Mouse (Mus musculus) neutrophil, adult 65 days (primary cell): Measurements from ENCODE around the gene Pced1a. TPM values are rescaled to one million over a fixed set of nuclear protein-coding genes. Genes with fewer than 3 reads are reported as not detected.

Source experiments
- total RNA-seq: library from RNA; stranded (reverse); gene quantifications from 2 replicates; pipeline ENCODE4 v1.2.4, GENCODE M21; 2023

Gene Pced1a
- total RNA-seq = 14.1 and 17.0 TPM in 2 replicates

DNA sequence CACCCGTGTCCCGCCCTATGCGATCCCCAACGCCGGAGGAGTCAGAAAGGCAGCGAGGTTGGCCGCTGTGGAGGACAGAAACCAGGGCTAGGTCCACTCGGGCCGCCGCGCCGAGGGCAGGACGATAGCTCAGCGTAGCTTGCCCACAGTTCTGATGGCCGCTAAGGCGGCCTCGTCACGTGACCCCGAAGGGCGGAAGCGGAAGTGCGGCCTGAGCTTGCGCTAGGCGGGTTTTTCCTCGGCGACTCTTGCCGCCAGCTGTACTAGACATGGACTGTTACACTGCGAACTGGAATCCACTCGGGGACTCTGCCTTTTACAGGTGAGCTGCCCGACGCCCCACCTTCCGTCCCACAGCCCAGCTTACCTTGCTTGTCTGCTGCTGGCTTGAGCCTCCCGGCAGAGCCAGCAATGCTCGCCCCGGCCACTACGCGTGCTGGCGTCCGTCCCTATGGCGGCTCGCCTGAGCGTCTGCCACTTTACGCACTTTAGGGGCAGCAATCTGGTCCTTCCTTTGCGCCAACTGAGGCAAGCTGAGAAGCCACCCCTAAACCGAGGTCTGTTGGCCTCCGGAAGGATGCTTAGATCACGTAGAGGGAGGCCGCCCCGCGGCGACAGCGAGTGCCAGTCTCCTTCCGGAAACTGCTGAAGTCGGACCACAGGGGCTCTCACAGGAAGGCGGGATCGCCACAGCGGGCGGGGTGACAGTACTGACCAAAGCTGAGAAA lies at the start of gene Pced1a, which contains the start of gene Vps16:
Gene Pced1a (minus strand): TSS at position 576 of the 728 bp plus-strand sequence.
Gene Vps16 (plus strand): TSS at position 214 of the 728 bp plus-strand sequence.

DNA sequence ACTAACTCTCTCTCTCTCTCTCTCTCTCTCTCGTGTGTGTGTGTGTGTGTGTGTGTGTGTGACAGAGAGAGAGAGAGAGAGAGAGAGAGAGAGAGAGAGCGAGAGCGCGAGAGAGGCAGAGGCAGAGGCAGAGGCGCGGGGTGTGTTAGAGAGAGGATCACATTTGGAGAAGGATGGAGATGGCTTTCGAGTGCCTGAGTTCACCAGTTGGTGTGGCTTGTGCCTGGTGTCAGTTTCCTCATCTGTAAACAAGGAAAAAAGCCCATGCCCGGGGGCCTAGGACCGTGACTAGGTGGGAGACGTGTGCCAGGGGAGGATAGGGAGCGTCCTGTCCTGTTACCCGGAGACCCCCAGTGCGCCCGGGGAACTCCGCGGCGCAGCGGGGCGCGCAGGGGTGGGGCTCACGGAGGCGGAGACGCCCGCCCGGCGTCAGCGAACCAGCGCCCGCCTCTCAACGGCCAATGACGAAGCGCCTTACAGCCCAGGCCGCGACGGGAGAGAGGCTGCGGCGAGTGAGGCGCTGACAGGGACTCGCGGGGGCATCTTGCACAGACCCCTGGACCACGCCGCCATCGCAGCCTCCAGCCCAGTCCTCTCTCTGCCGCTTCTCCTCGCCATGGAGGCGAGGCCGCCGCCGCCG lies 25.4 kb upstream of the Pced1a start, which contains the start of gene Ptpra:
Gene Ptpra (plus strand): TSS at position 485 of the 640 bp plus-strand sequence.

DNA sequence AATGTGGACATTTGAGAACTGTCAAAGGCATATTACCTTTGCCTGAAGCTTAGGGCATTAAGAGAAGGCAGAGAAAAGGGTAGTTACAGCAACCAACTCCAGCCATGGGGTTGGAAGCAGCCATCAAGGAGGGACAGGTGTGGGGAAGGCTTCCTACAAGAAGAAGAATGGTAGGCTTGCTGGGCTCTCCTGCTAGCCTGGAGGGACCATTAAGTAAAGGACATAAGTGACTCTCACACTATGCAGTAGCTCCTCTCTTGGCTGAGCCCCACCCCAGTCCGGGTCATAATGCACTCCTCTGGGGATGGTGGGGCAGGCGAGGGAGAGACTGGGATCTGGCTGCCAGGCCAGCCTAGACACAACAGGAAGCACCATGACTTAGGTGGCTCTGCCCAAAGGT lies 18.3 kb downstream of the Pced1a start, which contains the start of gene Tmem239:
Gene Tmem239 (plus strand): TSS at position 301 of the 400 bp plus-strand sequence.

DNA sequence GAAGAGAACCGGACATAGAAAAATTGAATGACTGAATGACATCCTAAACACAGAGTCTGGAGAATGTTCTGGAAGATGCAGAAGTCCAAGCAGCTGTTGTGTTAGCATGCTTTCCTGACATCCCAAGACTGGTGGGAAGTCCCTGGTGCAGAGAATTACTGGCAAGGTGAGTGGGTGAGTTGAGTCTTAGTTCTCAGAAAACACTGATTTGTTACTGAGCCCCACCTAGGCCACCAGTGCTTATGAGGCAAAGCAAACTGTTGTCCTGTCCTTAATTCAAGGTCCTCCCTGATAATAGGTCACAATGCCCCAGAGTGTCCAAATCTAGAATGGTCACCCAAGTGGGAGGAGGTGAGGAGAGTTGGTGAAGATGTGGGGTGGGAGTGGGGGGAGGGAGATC lies 19.6 kb downstream of the Pced1a start, which contains the start of the genes Gm28372 and 1700020A23Rik:
Gene Gm28372 (plus strand): TSS at position 301 of the 400 bp plus-strand sequence.
Gene 1700020A23Rik (plus strand): TSS at position 321 of the 400 bp plus-strand sequence.

DNA sequence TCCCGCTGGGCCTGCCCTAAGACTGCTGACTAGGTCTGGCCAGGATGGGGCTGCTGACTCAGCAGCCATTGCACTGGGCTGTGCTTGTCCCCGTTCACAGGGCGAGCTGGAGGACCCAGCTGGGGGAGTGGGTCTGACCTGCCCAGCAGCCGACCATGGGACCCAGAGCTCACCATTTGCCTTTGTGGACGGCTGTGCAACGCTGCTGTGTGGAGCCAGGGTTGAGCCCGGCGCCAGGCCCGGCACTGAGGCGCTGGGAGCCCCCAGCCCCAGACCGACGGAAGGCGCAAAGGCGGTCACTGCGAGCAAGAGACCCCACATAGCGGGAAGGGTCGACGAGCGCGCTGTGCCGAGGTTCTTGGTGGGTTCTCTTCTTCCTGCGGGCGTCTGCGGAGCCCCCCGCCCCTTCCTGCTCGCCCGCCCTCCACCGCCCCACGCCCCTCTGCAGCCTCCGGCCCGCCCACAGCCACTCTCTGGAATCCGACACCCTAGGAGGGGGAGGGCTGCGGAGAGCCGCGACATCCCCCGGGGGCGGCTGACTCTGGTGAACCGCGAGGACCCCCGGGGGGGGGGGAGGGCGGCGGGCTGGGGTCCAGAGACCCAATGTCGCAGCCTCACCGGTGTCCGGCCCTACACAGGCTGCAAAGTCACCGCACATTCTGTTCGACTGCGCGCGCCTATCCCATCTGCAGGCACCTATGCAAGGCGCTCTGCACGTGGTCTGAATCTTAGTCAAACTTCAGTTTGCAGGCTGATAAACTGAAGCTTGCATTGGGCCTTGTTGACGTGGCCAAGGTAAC lies 27.1 kb downstream of the Pced1a start, which contains the start of gene Cpxm1:
Gene Cpxm1 (minus strand): TSS at position 389 of the 800 bp plus-strand sequence.

Other genes with a start within 250 kb of the Pced1a start
- 116 and 127 TPM in 2 replicates for gene Snrpb, start 245.3 kb downstream of the Pced1a start, total RNA-seq
- gene Tmc2, start 229.5 kb downstream of the Pced1a start, total RNA-seq = not detected in 2 replicates
- 52.8 and 95.3 TPM in 2 replicates for gene Nop56, start 150.3 kb downstream of the Pced1a start, total RNA-seq
- gene Idh3b, start 140.2 kb downstream of the Pced1a start, total RNA-seq = 38.7 and 50.2 TPM in 2 replicates
- gene Ebf4, start 129.5 kb downstream of the Pced1a start, total RNA-seq = not detected in 2 replicates
- gene Cpxm1, start 27.1 kb downstream of the Pced1a start, total RNA-seq = 0.25 and 0.66 TPM in 2 replicates
- gene Gm28372, start 19.5 kb downstream of the Pced1a start, total RNA-seq = not detected in 2 replicates
- not detected in 2 replicates for gene 1700020A23Rik, start 19.4 kb downstream of the Pced1a start, total RNA-seq
- not detected in 2 replicates for gene Tmem239, start 18.2 kb downstream of the Pced1a start, total RNA-seq
- gene Vps16, start 362 bp downstream of the Pced1a start, total RNA-seq = 53.6 and 89.6 TPM in 2 replicates
- gene Ptpra, start 25.6 kb upstream of the Pced1a start, total RNA-seq = 66.3 and 68.3 TPM in 2 replicates
- gene Mrps26, start 139.0 kb upstream of the Pced1a start, total RNA-seq = 25.8 and 25.9 TPM in 2 replicates
- not detected in 2 replicates for gene Oxt, start 151.5 kb upstream of the Pced1a start, total RNA-seq
- gene Avp, start 157.9 kb upstream of the Pced1a start, total RNA-seq = not detected in 2 replicates
- gene Fastkd5, start 205.3 kb upstream of the Pced1a start, total RNA-seq = 2.1 and 2.4 TPM in 2 replicates
- 1.6 and 1.9 TPM in 2 replicates for gene Ubox5, start 205.3 kb upstream of the Pced1a start, total RNA-seq
- 0.82 and 1.3 TPM in 2 replicates for gene Lzts3, start 218.1 kb upstream of the Pced1a start, total RNA-seq
- 24.2 and 32.6 TPM in 2 replicates for gene Ddrgk1, start 240.0 kb upstream of the Pced1a start, total RNA-seq
- gene Itpa, start 242.9 kb upstream of the Pced1a start, total RNA-seq = 10.2 and 10.3 TPM in 2 replicates